Mouse (Mus musculus) thymus, adult 18-20 months (tissue): Measurements from ENCODE around the gene Aox4.

Experiments
- DNase-seq, 2 experiments: peaks; one replicate each; pipeline ENCODE4 v3.0.0; 2022; ENCODE audit warnings: mixed read lengths in 2 of 2

Aox4 gene

GRCm38 (mm10) chr1:58248518-58248917 lies 38.3 kb downstream of the Aox4 start:
- no peak for DNase-seq

DNA sequence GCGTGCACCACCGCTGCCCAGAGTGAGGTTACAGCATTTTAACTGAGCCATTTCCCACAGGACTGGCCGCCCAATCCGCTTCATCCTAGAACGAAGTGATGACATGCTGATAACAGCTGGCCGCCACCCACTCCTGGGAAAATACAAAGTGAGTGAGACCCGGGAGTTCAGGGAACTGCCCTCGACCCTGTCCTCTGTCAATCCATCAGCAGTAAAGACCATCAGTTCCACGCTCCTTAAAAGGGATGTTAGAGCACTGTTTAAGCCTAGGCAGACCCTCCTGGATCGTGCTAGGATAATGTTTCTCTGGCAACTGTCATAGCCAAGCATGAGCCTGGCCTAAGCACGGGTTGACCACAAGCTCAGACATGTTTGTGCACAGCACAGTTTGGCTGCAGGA lies 43.3 kb downstream of the Aox4 start:
- no peak for DNase-seq

GRCm38 (mm10) chr1:58257195-58257991 lies 47.2 kb downstream of the Aox4 start:
- no peak for DNase-seq

DNA sequence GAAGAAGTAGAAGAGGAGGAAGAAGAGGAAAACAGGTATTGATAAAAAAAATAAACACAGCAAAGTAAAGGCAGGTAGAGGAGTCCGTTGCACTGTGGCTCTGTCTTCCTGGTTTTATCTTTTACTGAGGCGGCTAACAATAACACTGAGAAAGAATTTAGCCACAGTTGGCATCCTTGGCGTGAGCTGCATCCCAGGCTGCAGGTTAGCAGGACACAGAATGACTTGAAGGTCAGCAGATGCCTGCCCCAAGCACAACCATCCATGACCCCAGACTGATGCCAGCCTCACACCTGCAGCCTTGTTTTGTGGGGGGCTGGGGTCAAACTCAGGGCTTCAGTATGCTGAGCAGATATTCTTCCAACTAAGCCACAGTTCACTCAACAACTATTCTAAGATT lies 50.1 kb downstream of the Aox4 start:
- DNase-seq, result no peak

GRCm38 (mm10) chr1:58268231-58268630 lies 58.0 kb downstream of the Aox4 start:
- DNase-seq, result no peak

DNA sequence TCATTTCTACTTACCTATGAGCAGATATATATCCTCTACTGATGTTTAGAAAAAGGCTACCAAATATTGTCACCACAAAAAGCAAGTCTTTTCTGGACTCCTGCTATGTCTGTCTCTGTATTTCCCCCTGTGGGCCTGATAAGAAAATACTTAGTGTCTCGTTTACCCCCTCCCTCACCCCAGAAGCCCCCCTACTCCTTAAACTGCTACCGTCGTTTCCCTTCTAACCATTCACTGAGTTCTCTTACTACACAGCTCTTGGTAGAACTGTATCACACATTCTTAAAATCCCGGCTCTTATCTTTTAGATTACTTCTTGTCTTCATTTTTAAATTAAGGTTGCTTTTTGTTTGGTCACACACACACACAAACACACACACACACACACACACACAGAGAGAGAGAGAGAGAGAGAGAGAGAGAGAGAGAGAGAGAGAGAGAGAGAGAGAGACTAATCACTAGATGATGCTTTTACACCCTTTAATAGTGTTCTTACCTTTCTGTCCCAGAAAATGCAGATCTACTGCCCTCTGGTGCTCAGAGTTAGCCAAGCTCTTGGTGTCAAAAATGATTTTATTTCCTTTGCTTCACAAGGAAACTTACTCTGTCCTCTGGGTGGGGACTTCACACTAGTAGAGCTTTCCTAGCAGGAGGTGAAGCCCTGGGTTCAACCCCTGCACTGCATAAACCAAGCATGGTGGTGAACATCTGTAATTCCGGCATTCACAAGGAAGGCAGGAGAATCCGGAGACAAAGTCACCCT lies 60.8 kb downstream of the Aox4 start:
- DNase-seq, result no peak

- no peak for DNase-seq
Observed at GRCm38 (mm10) chr1:58275879-58276278, 65.7 kb downstream of the Aox4 start.

DNA sequence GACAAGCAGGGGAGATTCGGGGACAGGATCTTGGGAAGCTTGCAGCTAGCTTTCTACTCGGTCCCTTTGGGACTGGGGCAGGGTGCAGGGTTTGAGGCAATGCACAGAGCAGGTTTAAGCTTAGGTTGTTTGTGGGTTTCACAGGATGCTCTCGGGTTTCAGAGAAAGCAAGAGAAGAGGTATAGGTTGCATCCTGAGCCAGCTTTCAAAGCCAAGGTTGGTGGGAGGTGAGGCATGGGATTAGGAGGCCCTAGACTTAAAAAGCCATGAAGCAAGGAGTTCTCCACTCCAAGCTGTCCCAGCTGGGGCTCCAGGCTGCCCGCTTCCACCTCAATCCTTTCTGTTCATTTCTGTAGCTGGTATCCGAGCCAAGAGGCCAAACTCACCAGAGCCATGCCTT lies 67.8 kb downstream of the Aox4 start, which contains the start of gene Aox2:
Aox2 (plus strand) TSS at position 301 of the 400 bp plus-strand sequence.
- no peak for DNase-seq

- no peak for DNase-seq
Observed at GRCm38 (mm10) chr1:58278513-58278912, 68.3 kb downstream of the Aox4 start.

GRCm38 (mm10) chr1:58280381-58280780 lies 70.2 kb downstream of the Aox4 start:
- DNase-seq, result no peak

GRCm38 (mm10) chr1:58280939-58281624 lies 70.9 kb downstream of the Aox4 start:
- DNase-seq, result no peak

- no peak for DNase-seq
Observed at GRCm38 (mm10) chr1:58281625-58281988, 71.4 kb downstream of the Aox4 start.

GRCm38 (mm10) chr1:58284505-58284904 lies 74.3 kb downstream of the Aox4 start:
- DNase-seq, result no peak

DNA sequence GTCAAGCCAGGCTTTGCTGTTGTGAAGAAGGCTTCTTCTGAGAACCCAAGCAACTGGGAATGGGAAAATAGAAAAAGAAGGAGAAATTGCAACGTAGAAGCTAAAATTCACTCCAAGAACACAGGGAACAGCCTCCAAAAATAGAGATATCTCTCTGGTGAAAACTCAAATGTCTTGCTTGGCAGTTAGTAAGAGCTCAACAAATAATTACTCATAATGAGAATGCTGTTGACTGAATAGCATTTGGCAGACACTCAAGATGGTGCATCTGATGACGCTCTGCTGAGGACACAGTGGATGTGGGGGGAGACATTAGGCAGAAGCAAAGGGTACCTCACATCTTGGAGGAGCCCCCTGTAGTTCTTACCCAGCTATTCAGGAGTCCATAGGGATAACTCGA lies 77.9 kb downstream of the Aox4 start:
- DNase-seq, result no peak

DNA sequence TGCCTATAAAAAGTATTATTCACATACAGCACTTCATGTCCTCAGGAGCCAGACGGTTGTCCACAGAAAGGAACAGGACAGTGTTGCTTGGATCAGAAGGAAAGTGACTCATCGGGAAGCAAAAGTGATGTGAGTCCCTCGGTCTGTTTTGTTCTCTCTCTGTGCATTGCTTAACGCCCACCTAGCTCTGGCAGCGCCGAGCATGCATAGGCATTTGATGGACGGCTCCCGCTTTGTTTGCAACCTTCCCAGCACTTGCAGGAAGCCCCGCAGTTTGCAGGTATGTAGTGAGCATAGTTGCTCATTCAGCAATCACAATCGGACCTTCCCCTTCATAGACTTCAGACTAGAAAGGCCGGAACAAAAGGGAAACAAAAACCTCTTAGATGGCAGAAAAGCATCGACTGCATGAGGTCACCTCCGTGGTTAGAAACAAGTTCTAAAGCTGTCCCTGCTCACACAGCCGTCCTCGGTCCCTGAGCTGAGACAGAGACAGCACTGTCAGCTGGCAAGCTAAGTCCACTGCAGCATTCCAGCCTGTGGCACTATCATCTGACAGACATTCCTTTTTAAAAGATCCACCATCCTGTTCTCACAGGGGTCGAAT lies 79.8 kb downstream of the Aox4 start:
- no peak for DNase-seq

GRCm38 (mm10) chr1:58291394-58292300 lies 81.5 kb downstream of the Aox4 start:
- no peak for DNase-seq

GRCm38 (mm10) chr1:58294730-58295129 lies 84.5 kb downstream of the Aox4 start:
- no peak for DNase-seq

- peak; percentile 19 to 45 for DNase-seq
Observed at GRCm38 (mm10) chr1:58296278-58296677, 86.1 kb downstream of the Aox4 start.

DNA sequence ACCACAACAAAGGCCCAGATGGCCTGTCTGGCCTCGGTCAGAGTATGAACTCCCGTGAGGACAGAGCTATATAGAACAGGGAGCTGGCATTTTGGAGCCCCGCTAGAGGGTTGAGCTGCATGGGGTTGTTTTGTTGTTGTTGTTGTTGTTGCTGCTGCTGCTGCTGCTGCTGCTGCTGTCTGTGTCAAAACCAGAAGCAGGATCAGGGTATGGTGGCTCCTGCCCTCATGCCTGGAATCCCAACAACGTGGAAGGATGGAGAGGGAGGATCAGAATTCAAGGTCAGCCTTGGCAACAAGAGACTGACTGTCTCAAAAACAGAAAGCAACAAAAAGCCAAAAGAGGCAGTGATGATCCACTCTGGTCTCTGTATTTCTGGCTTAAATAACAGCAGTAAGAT lies 86.6 kb downstream of the Aox4 start:
- DNase-seq, result no peak

DNA sequence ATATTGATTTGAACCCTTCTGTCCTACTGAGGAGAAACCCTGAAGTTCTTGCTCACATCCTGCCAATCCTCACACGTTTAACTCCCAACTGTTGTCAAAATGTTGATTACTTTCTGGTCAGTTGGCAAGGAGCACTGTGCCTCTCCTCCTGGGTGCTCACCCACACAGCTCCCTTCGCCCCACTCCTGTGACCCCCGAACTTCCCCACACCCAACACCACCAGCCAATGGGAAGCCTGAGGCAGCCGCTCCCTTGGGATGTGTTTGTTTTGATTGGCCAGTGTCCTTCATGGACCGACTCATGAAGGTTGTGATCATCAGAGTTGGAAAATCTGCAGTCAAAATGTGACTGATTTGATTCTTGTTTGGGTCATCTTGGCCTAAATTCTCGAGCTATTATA lies 88.2 kb downstream of the Aox4 start:
- DNase-seq, result no peak

GRCm38 (mm10) chr1:58301073-58301472 lies 90.9 kb downstream of the Aox4 start:
- DNase-seq, result peak in 1 of 2 experiments; percentile 7

GRCm38 (mm10) chr1:58302015-58302414 lies 91.8 kb downstream of the Aox4 start:
- no peak for DNase-seq
